Mouse (Mus musculus): ENCODE data around the gene Tmem63b. TPM values are rescaled to one million over a fixed set of nuclear protein-coding genes. Genes with fewer than 3 reads are reported as not detected.

The Tmem63b gene
- polyA plus RNA-seq, 1 experiment from 2014 or later, result 40.4 TPM

DNA sequence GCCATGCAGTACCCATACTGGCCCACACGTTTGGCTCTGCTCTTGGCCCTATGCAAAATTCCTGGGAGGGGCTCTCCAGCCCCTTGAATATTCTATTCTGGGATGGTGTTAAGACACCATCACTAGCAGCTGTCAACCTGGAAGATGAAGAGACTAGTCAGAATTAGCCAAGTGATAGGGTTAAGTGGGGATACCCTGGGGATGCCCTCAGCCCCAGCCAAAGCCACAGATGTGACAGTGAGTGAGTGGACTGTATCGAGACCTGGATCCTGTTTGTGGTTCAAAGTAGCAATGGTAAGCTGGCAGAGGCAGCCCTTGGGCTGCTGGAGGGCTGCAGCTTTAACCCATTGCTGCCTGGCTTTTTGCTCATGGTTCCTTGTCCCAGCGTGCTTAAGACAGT, 23.1 kb upstream of the Tmem63b start:
- H3K4me3 ChIP-seq (ENCODE audit: low read length), result no peak overlapping the region
- H3K9ac ChIP-seq (ENCODE audit: low read length), result no peak overlapping the region
- 34% methylated on average over 3 of the region's 3 CpGs for WGBS
- peak; percentile 75 for ATAC-seq (replicated peaks; ENCODE audit: extremely low read depth, insufficient read depth, low FRiP score)
- H3K27me3 ChIP-seq (ENCODE audit: control insufficient read depth, insufficient read depth, low read length), result no peaks in the 10 kb centered on the region
- peaks cover 8% of the 10 kb centered on the region for H3K4me1 ChIP-seq (ENCODE audit: control insufficient read depth, insufficient read depth, low read length)
- no peak overlapping the region for H3K27ac ChIP-seq (ENCODE audit: low read length)
- no peaks in the 10 kb centered on the region for H3K36me3 ChIP-seq (ENCODE audit: control insufficient read depth, insufficient read depth)
- no peaks in the 10 kb centered on the region for H3K9me3 ChIP-seq (replicated peaks; ENCODE audit: control insufficient read depth, low read length)
- no peak overlapping the region for H3K4me2 ChIP-seq (ENCODE audit: low read depth, low read length)

DNA sequence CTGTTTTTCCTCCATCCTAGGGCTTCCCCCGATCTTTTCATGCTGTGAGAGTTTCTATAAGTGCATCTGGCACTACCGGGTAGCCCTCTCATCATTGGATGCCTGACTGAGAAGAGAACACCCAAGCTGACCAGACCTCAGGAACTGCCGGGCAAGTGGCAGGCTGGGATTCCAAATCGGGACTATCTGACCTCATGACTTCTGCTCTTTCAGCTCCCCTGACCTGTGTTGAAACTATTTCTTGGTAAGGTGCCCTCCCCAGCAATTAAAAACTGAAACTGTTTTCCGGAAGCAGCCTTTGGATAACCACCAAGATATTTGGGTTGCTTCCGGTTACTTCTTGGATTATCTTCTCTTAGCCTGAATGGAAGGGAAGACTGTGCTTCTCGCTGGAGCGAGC, 21.5 kb upstream of the Tmem63b start:
- WGBS, result 79% methylated on average over 8 of the region's 8 CpGs
- no peak overlapping the region for H3K27ac ChIP-seq (ENCODE audit: low read length)
- H3K9me3 ChIP-seq (replicated peaks; ENCODE audit: control insufficient read depth, low read length), result no peaks in the 10 kb centered on the region
- no peaks in the 10 kb centered on the region for H3K36me3 ChIP-seq (ENCODE audit: control insufficient read depth, insufficient read depth)
- no peak overlapping the region for H3K4me2 ChIP-seq (ENCODE audit: low read depth, low read length)
- no peak for ATAC-seq (replicated peaks; ENCODE audit: extremely low read depth, insufficient read depth, low FRiP score)
- H3K4me1 ChIP-seq (ENCODE audit: control insufficient read depth, insufficient read depth, low read length), result peaks cover 8% of the 10 kb centered on the region
- H3K4me3 ChIP-seq (ENCODE audit: low read length), result no peak overlapping the region
- H3K27me3 ChIP-seq (ENCODE audit: control insufficient read depth, insufficient read depth, low read length), result no peaks in the 10 kb centered on the region
- no peak overlapping the region for H3K9ac ChIP-seq (ENCODE audit: low read length)

GRCm38 (mm10) chr17:45707376-45707775, 20.7 kb upstream of the Tmem63b start:
- 26% methylated on average over 3 of the region's 3 CpGs for WGBS
- Histone ChIP-seq H3K27me3 (ENCODE audit: control insufficient read depth, insufficient read depth, low read length) (no peaks in the 10 kb centered on the region), H3K36me3 (ENCODE audit: control insufficient read depth, insufficient read depth) (no peaks in the 10 kb centered on the region), H3K9ac (ENCODE audit: low read length) (no peak overlapping the region), H3K4me3 (ENCODE audit: low read length) (no peak overlapping the region), H3K27ac (ENCODE audit: low read length) (no peak overlapping the region), H3K9me3 (replicated peaks; ENCODE audit: control insufficient read depth, low read length) (no peaks in the 10 kb centered on the region), H3K4me2 (ENCODE audit: low read depth, low read length) (no peak overlapping the region), H3K4me1 (ENCODE audit: control insufficient read depth, insufficient read depth, low read length) (peaks cover 8% of the 10 kb centered on the region)
- ATAC-seq (replicated peaks; ENCODE audit: extremely low read depth, insufficient read depth, low FRiP score), result no peak

DNA sequence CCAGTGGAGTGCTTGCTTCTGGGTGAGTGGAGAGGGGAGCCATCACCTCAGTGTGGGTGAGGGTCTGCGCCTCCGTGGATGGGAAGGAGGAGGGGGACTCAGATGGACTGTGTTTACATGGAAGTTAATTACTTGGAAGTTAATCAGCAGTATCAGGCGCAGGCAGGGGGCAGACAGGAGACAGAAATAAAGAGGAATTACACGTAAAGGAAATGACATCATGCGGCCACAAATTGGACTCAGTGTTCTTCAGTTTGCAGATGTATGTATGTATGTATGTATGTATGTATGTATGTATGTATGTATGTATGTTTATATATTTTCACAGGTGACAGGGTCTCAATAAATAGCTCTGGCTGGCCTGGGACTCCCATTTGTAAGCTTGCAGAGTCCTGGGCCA, 20.1 kb upstream of the Tmem63b start:
- H3K36me3 ChIP-seq (ENCODE audit: control insufficient read depth, insufficient read depth), result no peaks in the 10 kb centered on the region
- WGBS, result 64% methylated on average over 5 of the region's 5 CpGs
- no peaks in the 10 kb centered on the region for H3K27me3 ChIP-seq (ENCODE audit: control insufficient read depth, insufficient read depth, low read length)
- H3K9me3 ChIP-seq (replicated peaks; ENCODE audit: control insufficient read depth, low read length), result no peaks in the 10 kb centered on the region
- H3K4me3 ChIP-seq (ENCODE audit: low read length), result no peak overlapping the region
- H3K4me1 ChIP-seq (ENCODE audit: control insufficient read depth, insufficient read depth, low read length), result peaks cover 8% of the 10 kb centered on the region
- H3K9ac ChIP-seq (ENCODE audit: low read length), result no peak overlapping the region
- no peak overlapping the region for H3K4me2 ChIP-seq (ENCODE audit: low read depth, low read length)
- H3K27ac ChIP-seq (ENCODE audit: low read length), result no peak overlapping the region
- no peak for ATAC-seq (replicated peaks; ENCODE audit: extremely low read depth, insufficient read depth, low FRiP score)

DNA sequence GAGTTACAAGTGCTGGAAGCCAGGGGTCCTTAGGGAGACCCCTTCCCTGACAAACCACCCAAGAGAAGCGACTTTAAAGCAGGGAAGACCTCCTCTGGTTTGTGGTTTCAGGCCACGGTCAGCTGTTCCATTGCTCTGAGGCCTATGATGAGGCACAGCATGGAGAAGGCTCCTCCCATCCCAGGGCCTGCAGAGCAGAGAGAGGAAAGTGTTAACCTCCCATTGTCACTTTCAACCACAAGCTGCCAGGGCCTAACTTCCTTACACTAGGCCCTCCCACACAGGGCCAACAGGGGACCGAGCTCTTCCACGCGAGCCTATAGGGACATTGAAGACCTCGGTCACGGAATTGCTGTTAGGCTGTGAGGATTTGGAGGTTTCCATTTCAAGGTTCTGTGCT, 16.5 kb upstream of the Tmem63b start:
- no peak overlapping the region for H3K9ac ChIP-seq (ENCODE audit: low read length)
- WGBS, result 64% methylated on average over 7 of the region's 7 CpGs
- no peak for ATAC-seq (replicated peaks; ENCODE audit: extremely low read depth, insufficient read depth, low FRiP score)
- H3K27me3 ChIP-seq (ENCODE audit: control insufficient read depth, insufficient read depth, low read length), result no peaks in the 10 kb centered on the region
- H3K4me3 ChIP-seq (ENCODE audit: low read length), result no peak overlapping the region
- H3K36me3 ChIP-seq (ENCODE audit: control insufficient read depth, insufficient read depth), result peaks cover 6% of the 10 kb centered on the region; the same call in 1 of the 2 replicates
- H3K4me1 ChIP-seq (ENCODE audit: control insufficient read depth, insufficient read depth, low read length), result peaks cover 5% of the 10 kb centered on the region
- H3K27ac ChIP-seq (ENCODE audit: low read length), result no peak overlapping the region
- no peak overlapping the region for H3K4me2 ChIP-seq (ENCODE audit: low read depth, low read length)
- H3K9me3 ChIP-seq (replicated peaks; ENCODE audit: control insufficient read depth, low read length), result no peaks in the 10 kb centered on the region

DNA sequence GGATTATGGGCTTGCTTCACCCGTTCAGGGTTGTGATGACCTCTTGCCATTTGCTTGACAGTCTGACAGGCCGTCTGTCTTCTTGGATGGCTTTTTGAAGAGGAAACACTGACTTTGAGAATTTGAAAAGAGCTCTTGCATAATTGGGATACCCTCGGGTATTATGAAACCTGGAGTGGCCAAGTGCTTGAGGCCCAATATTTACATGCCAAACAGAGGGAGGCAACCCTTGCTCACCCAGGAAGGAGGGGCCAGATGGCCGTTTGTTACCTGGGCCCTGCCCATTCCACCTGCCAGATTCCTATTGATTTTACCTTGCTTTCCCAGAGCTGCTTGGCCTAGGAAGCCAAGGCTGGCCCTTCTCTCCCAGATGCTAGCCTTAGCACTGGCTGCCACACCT, 15.5 kb upstream of the Tmem63b start:
- Histone ChIP-seq H3K4me3 (ENCODE audit: low read length) (no peak overlapping the region), H3K4me2 (ENCODE audit: low read depth, low read length) (no peak overlapping the region), H3K9me3 (replicated peaks; ENCODE audit: control insufficient read depth, low read length) (no peaks in the 10 kb centered on the region), H3K9ac (ENCODE audit: low read length) (no peak overlapping the region), H3K4me1 (ENCODE audit: control insufficient read depth, insufficient read depth, low read length) (peaks cover 5% of the 10 kb centered on the region), H3K36me3 (ENCODE audit: control insufficient read depth, insufficient read depth) (peaks cover 8% of the 10 kb centered on the region; the same call in 1 of the 2 replicates), H3K27ac (ENCODE audit: low read length) (no peak overlapping the region), H3K27me3 (ENCODE audit: control insufficient read depth, insufficient read depth, low read length) (no peaks in the 10 kb centered on the region)
- 61% methylated on average over 4 of the region's 4 CpGs for WGBS
- ATAC-seq (replicated peaks; ENCODE audit: extremely low read depth, insufficient read depth, low FRiP score), result no peak

- H3K9me3 ChIP-seq (replicated peaks; ENCODE audit: control insufficient read depth, low read length), result no peaks in the 10 kb centered on the region
- H3K4me2 ChIP-seq (ENCODE audit: low read depth, low read length), result no peak overlapping the region
- no peak overlapping the region for H3K4me3 ChIP-seq (ENCODE audit: low read length)
- H3K27me3 ChIP-seq (ENCODE audit: control insufficient read depth, insufficient read depth, low read length), result no peaks in the 10 kb centered on the region
- peaks cover 12% of the 10 kb centered on the region; the same call in 1 of the 2 replicates for H3K36me3 ChIP-seq (ENCODE audit: control insufficient read depth, insufficient read depth)
- no peak for ATAC-seq (replicated peaks; ENCODE audit: extremely low read depth, insufficient read depth, low FRiP score)
- H3K27ac ChIP-seq (ENCODE audit: low read length), result peak overlapping the region; percentile 58
- 59% methylated on average over 9 of the region's 9 CpGs for WGBS
- peak overlapping the region; percentile 49 for H3K9ac ChIP-seq (ENCODE audit: low read length)
- H3K4me1 ChIP-seq (ENCODE audit: control insufficient read depth, insufficient read depth, low read length), result peaks cover 5% of the 10 kb centered on the region
Measured at GRCm38 (mm10) chr17:45701236-45701591, 14.5 kb upstream of the Tmem63b start.

DNA sequence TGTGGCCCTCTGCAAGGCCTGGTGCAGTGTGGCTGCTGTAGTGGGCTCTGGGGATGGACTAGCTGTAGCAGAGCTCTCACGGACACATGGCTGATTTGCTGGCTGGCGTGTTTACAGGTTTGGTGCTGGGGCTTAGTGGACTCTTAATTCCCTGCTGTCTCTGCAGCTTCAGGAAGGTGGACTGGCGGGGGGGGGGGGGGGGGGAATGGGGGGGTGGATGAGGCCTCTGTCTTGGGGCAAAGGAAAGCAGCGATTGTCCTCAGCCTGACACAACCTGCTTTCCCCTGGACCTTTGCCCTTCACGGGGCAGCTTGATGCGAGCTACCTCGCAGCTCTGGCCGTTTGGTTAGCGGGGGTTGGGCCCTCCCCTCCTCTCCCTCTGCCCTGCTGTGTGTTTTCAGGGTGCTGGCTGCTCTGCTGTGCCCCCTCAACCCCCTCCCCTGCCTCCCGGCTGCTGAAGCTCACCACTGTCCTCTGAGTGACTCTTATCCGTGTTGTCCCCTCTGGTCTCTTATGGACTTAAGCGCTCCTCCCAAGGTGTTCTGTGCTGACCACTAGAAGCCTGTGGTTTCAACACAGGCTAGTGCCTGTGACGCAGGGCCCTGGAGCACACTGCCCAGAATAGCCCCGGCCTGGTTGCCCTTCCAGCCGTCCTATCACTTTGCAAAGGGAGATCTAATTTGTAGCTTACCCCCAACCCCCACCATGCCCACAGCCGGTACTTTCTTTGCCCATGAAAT, 14.0 kb upstream of the Tmem63b start:
- Histone ChIP-seq H3K27ac (ENCODE audit: low read length) (peak overlapping the region; percentile 58), H3K27me3 (ENCODE audit: control insufficient read depth, insufficient read depth, low read length) (no peaks in the 10 kb centered on the region), H3K4me3 (ENCODE audit: low read length) (no peak overlapping the region), H3K36me3 (ENCODE audit: control insufficient read depth, insufficient read depth) (peaks cover 12% of the 10 kb centered on the region; the same call in 1 of the 2 replicates), H3K4me2 (ENCODE audit: low read depth, low read length) (no peak overlapping the region), H3K9ac (ENCODE audit: low read length) (no peak overlapping the region; the same call in 1 of the 2 replicates), H3K9me3 (replicated peaks; ENCODE audit: control insufficient read depth, low read length) (no peaks in the 10 kb centered on the region), H3K4me1 (ENCODE audit: control insufficient read depth, insufficient read depth, low read length) (peaks cover 7% of the 10 kb centered on the region)
- ATAC-seq (replicated peaks; ENCODE audit: extremely low read depth, insufficient read depth, low FRiP score), result peak; percentile 83
- WGBS, result 36% methylated on average over 11 of the region's 16 CpGs

GRCm38 (mm10) chr17:45699039-45699740, 12.5 kb upstream of the Tmem63b start:
- Histone ChIP-seq H3K4me2 (ENCODE audit: low read depth, low read length) (no peak overlapping the region), H3K4me3 (ENCODE audit: low read length) (no peak overlapping the region), H3K27me3 (ENCODE audit: control insufficient read depth, insufficient read depth, low read length) (no peaks in the 10 kb centered on the region), H3K9ac (ENCODE audit: low read length) (no peak overlapping the region), H3K27ac (ENCODE audit: low read length) (no peak overlapping the region), H3K36me3 (ENCODE audit: control insufficient read depth, insufficient read depth) (peaks cover 12% of the 10 kb centered on the region; the same call in 1 of the 2 replicates), H3K9me3 (replicated peaks; ENCODE audit: control insufficient read depth, low read length) (no peaks in the 10 kb centered on the region), H3K4me1 (ENCODE audit: control insufficient read depth, insufficient read depth, low read length) (peaks cover 19% of the 10 kb centered on the region)
- no peak for ATAC-seq (replicated peaks; ENCODE audit: extremely low read depth, insufficient read depth, low FRiP score)
- 84% methylated on average over 3 of the region's 3 CpGs for WGBS

All from heart, embryonic 16.5 days (tissue).